Mouse (Mus musculus) heart, adult 11 months (tissue): ENCODE data around the gene Surf4.

Experiments used
- DNase-seq: peaks from one replicate; pipeline ENCODE4 v3.0.0; 2022

Surf4 gene

GRCm38 (mm10) chr2:26927745-26928476, 5.8 kb downstream of the Surf4 start:
- no peak for DNase-seq

- DNase-seq: peak; percentile 94
These were observed 11.9 kb downstream of the Surf4 start for GRCm38 (mm10) chr2:26921784-26922183.

GRCm38 (mm10) chr2:26920190-26920855, 13.4 kb downstream of the Surf4 start:
- no peak for DNase-seq

- DNase-seq: no peak
These were observed 14.0 kb downstream of the Surf4 start for GRCm38 (mm10) chr2:26919684-26920083.

GRCm38 (mm10) chr2:26916738-26917137, 17.0 kb downstream of the Surf4 start:
- no peak for DNase-seq

- DNase-seq: peak; percentile 99
These were observed 17.6 kb downstream of the Surf4 start, which contains the start of the genes Surf2 and Surf1 for GRCm38 (mm10) chr2:26915927-26916728. TSS of gene Surf2 (plus strand) at chr2:26916367. TSS of gene Surf1 (minus strand) at chr2:26916530.

GRCm38 (mm10) chr2:26914148-26914941, 19.4 kb downstream of the Surf4 start:
- no peak for DNase-seq

GRCm38 (mm10) chr2:26913416-26914147, 20.1 kb downstream of the Surf4 start:
- DNase-seq: no peak

GRCm38 (mm10) chr2:26912253-26912770, 21.4 kb downstream of the Surf4 start:
- peak; percentile 78 for DNase-seq

- DNase-seq: peak; percentile 94
These were observed 22.5 kb downstream of the Surf4 start for GRCm38 (mm10) chr2:26910994-26911765.

- DNase-seq: peak; percentile 100
These were observed 23.4 kb downstream of the Surf4 start, which contains the start of the genes Med22 and Rpl7a for GRCm38 (mm10) chr2:26910124-26910993. TSS of gene Med22 (minus strand) at chr2:26910677. TSS of gene Rpl7a (plus strand) at chr2:26910764.

- no peak for DNase-seq
These were observed 24.3 kb downstream of the Surf4 start for GRCm38 (mm10) chr2:26909387-26909784.

- DNase-seq: peak; percentile 90
These were observed 24.9 kb downstream of the Surf4 start for GRCm38 (mm10) chr2:26908710-26909386.

- peak; percentile 92 for DNase-seq
These were observed 26.6 kb downstream of the Surf4 start for GRCm38 (mm10) chr2:26907109-26907508.

- DNase-seq: peak; percentile 80
These were observed 27.3 kb downstream of the Surf4 start for GRCm38 (mm10) chr2:26906431-26906830.

GRCm38 (mm10) chr2:26905936-26906335, 27.8 kb downstream of the Surf4 start:
- peak; percentile 85 for DNase-seq

- DNase-seq: no peak
These were observed 30.4 kb downstream of the Surf4 start for GRCm38 (mm10) chr2:26903311-26903710.

GRCm38 (mm10) chr2:26902467-26903220, 31.1 kb downstream of the Surf4 start, which contains the start of gene Surf6:
TSS of gene Surf6 (minus strand) at chr2:26902879.
- peak; percentile 100 for DNase-seq
